Mouse (Mus musculus) heart, adult 9 months (tissue): ENCODE results near the gene Jdp2.

Source experiments
- DNase-seq, 2 experiments: peaks; one replicate each; pipeline ENCODE4 v3.0.0; 2022; ENCODE audit warnings: low spot score in 2 of 2

Jdp2 gene

DNA sequence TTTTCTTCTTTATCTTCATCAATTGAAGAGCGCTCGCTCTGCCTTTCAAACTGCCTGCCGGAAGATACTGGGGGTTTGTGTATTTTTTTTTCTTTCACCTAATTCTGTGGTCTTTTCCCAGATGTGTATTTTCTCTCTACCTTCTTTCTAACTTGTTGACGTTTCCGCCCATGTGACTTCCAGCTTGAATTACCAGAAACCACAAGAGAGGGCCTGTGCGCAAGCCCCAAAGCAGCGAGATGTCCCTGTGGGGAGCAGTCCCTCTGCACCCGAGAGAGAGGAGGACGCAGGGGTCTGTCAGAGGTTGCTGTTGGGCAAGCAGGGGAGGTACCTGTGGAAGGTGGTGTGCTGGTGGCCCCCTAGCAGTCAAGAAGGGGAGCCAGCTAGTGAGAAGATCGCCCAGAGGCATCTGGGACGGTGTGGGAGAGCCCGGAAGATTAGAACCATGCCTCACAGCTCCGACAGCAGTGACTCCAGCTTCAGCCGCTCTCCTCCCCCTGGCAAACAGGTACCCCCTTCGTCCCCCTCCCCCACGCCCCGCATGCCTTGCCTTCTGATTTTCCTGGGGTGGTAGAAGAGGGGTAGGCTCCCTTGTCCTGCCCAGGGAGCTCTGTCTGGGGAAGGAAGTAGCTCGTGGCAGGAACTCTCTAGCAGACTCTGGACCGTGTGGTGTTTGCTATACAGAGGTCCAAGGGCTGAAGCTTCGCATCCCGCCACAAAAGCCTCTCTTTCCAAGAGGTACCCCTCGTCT lies 87.8 kb downstream of the Jdp2 start, which contains the start of gene Batf:
Gene Batf, plus strand, starts transcription at position 204 of the 751 bp plus-strand sequence.
- DNase-seq, result no peak

DNA sequence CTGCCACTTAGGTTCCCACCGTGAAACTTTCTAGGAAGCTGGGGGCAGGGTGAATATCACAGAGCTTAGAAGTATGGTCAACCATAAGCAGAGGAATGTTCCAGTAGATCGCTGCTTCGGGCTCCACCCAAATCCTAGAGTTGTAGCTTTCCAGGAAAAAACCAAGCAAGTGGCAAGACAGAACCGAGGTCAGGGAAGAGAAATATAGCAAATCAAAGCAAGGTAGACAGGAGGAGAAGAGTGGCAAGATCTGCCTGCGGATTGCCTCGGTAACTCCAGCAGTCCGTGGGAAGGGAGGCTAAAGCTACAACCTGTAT lies 88.3 kb downstream of the Jdp2 start:
- no peak for DNase-seq

DNA sequence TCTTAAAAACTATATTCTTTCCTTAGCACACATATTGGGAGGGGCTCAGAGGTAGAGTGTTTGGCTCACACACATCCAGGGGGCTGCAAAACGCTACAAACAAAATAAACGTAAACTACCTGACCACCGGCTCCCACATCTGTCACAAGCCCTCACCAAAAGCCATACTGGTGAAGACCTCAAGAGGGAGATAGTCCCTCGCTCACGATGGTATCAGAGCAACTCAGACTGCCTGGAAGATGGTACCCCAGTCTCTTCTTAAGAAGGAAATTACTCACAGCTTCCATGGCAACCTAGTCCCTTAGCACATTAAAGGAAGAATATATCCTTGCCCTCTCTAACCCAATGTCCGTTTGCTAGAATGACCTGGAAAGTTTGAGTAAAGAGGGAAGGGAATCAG lies 89.0 kb downstream of the Jdp2 start:
- no peak for DNase-seq
